ENCODE assay signal across 20 mouse cellular contexts in the genomic region with DNA sequence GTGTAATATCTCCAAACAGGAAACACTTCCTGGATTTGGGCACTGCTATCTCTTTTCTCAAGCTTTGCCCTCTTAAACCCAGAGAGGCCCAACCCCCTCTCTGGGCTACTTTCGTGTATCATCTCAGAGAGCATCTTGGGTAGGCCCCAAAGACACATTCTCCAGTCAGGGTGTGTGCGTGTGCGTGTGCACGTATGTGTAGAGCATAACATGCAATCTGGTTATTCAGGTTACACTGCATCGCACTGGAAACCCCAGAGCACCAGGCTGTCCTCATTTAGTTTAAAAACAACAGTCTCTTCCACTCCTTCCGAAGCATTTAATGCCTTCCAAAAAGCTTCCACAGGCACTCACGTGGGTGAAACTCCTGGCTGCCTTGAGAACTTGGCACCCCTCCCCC. TPM values are rescaled to one million over a fixed set of nuclear protein-coding genes. Genes with fewer than 3 reads are reported as not detected.
DNase-seq lines count a peak whose midpoint lies in the region; ATAC-seq lines count a peak whose summit lies in the region.
"Had no signal": no experiment of that assay in that cellular context is flagged by ENCODE, and none has a peak within 500 bp of the region (broad histone marks: within the 10 kb centered on the region; RNA-seq: fewer than 3 reads in every experiment).

No protein-coding gene starts in this region.

- no peak overlapping the region for H3K4me3 ChIP-seq in embryonic facial prominence, embryonic 13.5 days
- H3K4me3 ChIP-seq in embryonic facial prominence, embryonic 10.5 days = no peak overlapping the region
- H3K4me3 ChIP-seq in stomach, embryonic 16.5 days (replicated peaks; ENCODE audit: low read length) = no peak overlapping the region
- H3K4me3 ChIP-seq: erythroblast, embryonic 14.5 days; forebrain, embryonic 12.5 days; forebrain, embryonic 15.5 days; gastrocnemius, adult 2 months; hindbrain, embryonic 12.5 days; hindbrain, embryonic 15.5 days had no signal

- no peak overlapping the region for H3K9ac ChIP-seq in embryonic facial prominence, embryonic 13.5 days
- H3K9ac ChIP-seq in stomach, embryonic 16.5 days (ENCODE audit: low read length) = no peak overlapping the region
- H3K9ac ChIP-seq: forebrain, embryonic 12.5 days; forebrain, embryonic 15.5 days; hindbrain, embryonic 12.5 days; hindbrain, embryonic 15.5 days had no signal

- WGBS in embryonic facial prominence, embryonic 13.5 days = 67% methylated on average over 7 of the region's 7 CpGs
- 86% methylated on average over 7 of the region's 7 CpGs for WGBS in embryonic facial prominence, embryonic 10.5 days
- 80% methylated on average over 7 of the region's 7 CpGs for WGBS in stomach, embryonic 16.5 days

- H3K27ac ChIP-seq in embryonic facial prominence, embryonic 13.5 days = peak overlapping the region; percentile 63; the same call in 1 of the 2 replicates
- H3K27ac ChIP-seq in embryonic facial prominence, embryonic 10.5 days (replicated peaks) = no peak overlapping the region
- peak overlapping the region; percentile 4; the same call in 1 of the 2 replicates for H3K27ac ChIP-seq in stomach, embryonic 16.5 days (ENCODE audit: low read length)
- H3K27ac ChIP-seq: forebrain, embryonic 12.5 days; forebrain, embryonic 15.5 days; gastrocnemius, adult 2 months; hindbrain, embryonic 12.5 days; hindbrain, embryonic 15.5 days had no signal

- ATAC-seq in embryonic facial prominence, embryonic 13.5 days (ENCODE audit: insufficient number of reproducible peaks, insufficient read depth, low FRiP score, low TSS enrichment, low read depth) = no peak
- peak; percentile 40 for ATAC-seq in stomach, embryonic 16.5 days (ENCODE audit: insufficient read depth, low FRiP score)
- ATAC-seq: forebrain, embryonic 15.5 days had no signal

- no peak overlapping the region for H3K4me2 ChIP-seq in embryonic facial prominence, embryonic 13.5 days
- H3K4me2 ChIP-seq in stomach, embryonic 16.5 days (ENCODE audit: low read depth, low read length) = no peak overlapping the region
- H3K4me2 ChIP-seq: forebrain, embryonic 12.5 days; forebrain, embryonic 15.5 days; heart, embryonic 11.5 days; hindbrain, embryonic 12.5 days; hindbrain, embryonic 15.5 days had no signal

- DNase-seq in embryonic facial prominence, embryonic 10.5 days (ENCODE audit: low spot score) = no peak
- peak; percentile 65 for DNase-seq in urinary bladder, postnatal 14 days (ENCODE audit: low spot score)
- no peak for DNase-seq in urinary bladder, postnatal 10 days (ENCODE audit: low spot score)
- no peak for DNase-seq in lung, postnatal 4 days
- DNase-seq: adrenal gland, postnatal 10 days; adrenal gland, postnatal 36 days; cerebellum, adult 2 months; cerebellum, adult 9-11 months; cerebellum, postnatal 25 days; gastrocnemius, adult 2 months; gastrocnemius, postnatal 14 days; heart, adult 11 months had no signal

- H3K9me3 ChIP-seq in embryonic facial prominence, embryonic 13.5 days = no peaks in the 10 kb centered on the region
- no peaks in the 10 kb centered on the region for H3K9me3 ChIP-seq in embryonic facial prominence, embryonic 10.5 days
- H3K9me3 ChIP-seq in stomach, embryonic 16.5 days (replicated peaks; ENCODE audit: control insufficient read depth, low read length) = no peaks in the 10 kb centered on the region
- H3K9me3 ChIP-seq: forebrain, embryonic 12.5 days; forebrain, embryonic 15.5 days; hindbrain, embryonic 12.5 days; hindbrain, embryonic 15.5 days had no signal

- H3K27me3 ChIP-seq in embryonic facial prominence, embryonic 13.5 days = no peaks in the 10 kb centered on the region
- no peaks in the 10 kb centered on the region for H3K27me3 ChIP-seq in embryonic facial prominence, embryonic 10.5 days (replicated peaks; ENCODE audit: low read depth, poor library complexity, severe bottlenecking)
- H3K27me3 ChIP-seq in stomach, embryonic 16.5 days (ENCODE audit: control insufficient read depth, insufficient read depth, low read length) = no peaks in the 10 kb centered on the region
- H3K27me3 ChIP-seq: forebrain, embryonic 12.5 days; forebrain, embryonic 15.5 days; hindbrain, embryonic 12.5 days; hindbrain, embryonic 15.5 days had no signal

- no peaks in the 10 kb centered on the region for H3K4me1 ChIP-seq in embryonic facial prominence, embryonic 13.5 days
- H3K4me1 ChIP-seq in embryonic facial prominence, embryonic 10.5 days = no peaks in the 10 kb centered on the region
- H3K4me1 ChIP-seq in stomach, embryonic 16.5 days (ENCODE audit: control insufficient read depth, insufficient read depth, low read length) = no peaks in the 10 kb centered on the region
- H3K4me1 ChIP-seq: forebrain, embryonic 12.5 days; forebrain, embryonic 15.5 days; hindbrain, embryonic 12.5 days; hindbrain, embryonic 15.5 days had no signal

- no peaks in the 10 kb centered on the region for H3K36me3 ChIP-seq in embryonic facial prominence, embryonic 13.5 days
- H3K36me3 ChIP-seq in embryonic facial prominence, embryonic 10.5 days (replicated peaks) = no peaks in the 10 kb centered on the region
- no peaks in the 10 kb centered on the region for H3K36me3 ChIP-seq in stomach, embryonic 16.5 days (ENCODE audit: control insufficient read depth, insufficient read depth, low read length)
- H3K36me3 ChIP-seq: forebrain, embryonic 12.5 days; forebrain, embryonic 15.5 days; hindbrain, embryonic 12.5 days; hindbrain, embryonic 15.5 days had no signal

RNA-seq across cellular contexts. Expression of gene Klf4, which starts 35.9 kb away (rescaled TPM):
- 21.2 and 22.6 TPM in 2 replicates for polyA plus RNA-seq in embryonic facial prominence, embryonic 13.5 days (2015; fragmentation: Nextera tagmentation; extraction: Ambion mirVana)
- 0.67 and 1.5 TPM in 2 replicates for polyA plus RNA-seq in embryonic facial prominence, embryonic 10.5 days (2016; fragmentation: Nextera tagmentation; extraction: Ambion mirVana)
- 29.4 and 33.8 TPM in 2 replicates for polyA plus RNA-seq in stomach, embryonic 16.5 days (2015; fragmentation: Nextera tagmentation; extraction: Ambion mirVana)
